ENCODE assay signal across 17 mouse cellular contexts in genomic region chr7:98542267-98542666, GRCm38 (mm10). TPM values are rescaled to one million over a fixed set of nuclear protein-coding genes. Genes with fewer than 3 reads are reported as not detected.
DNase-seq lines count a peak whose midpoint lies in the region; ATAC-seq and TF ChIP-seq lines count a peak whose summit lies in the region.
"Had no signal": no experiment of that assay in that cellular context is flagged by ENCODE, and none has a peak within 500 bp of the region (broad histone marks: within the 10 kb centered on the region; RNA-seq: fewer than 3 reads in every experiment).

No protein-coding gene starts in this region.

- peaks cover 15% of the 10 kb centered on the region for H3K4me1 ChIP-seq in kidney, adult 2 months (ENCODE audit: control insufficient read depth, insufficient read depth, low read length)
- peaks cover 12% of the 10 kb centered on the region for H3K4me1 ChIP-seq in midbrain, embryonic 11.5 days (ENCODE audit: control insufficient read depth, insufficient read depth, low read length)
- peaks cover 23% of the 10 kb centered on the region for H3K4me1 ChIP-seq in midbrain, embryonic 10.5 days
- H3K4me1 ChIP-seq in hindbrain, embryonic 11.5 days (replicated peaks; ENCODE audit: control insufficient read depth, insufficient read depth, low read length), result peaks cover 5% of the 10 kb centered on the region; the same call in 1 of the 2 replicates

- no peak for TF ChIP-seq POLR2A in kidney, adult 2 months (IDR thresholded peaks at IDR 0.05; ENCODE audit: low read depth, low read length)

- 0 out of 2 replicates have a peak, but pooled peaks have one; percentile 4 for ATAC-seq in frontal cortex, adult (ENCODE audit: low TSS enrichment)
- ATAC-seq in midbrain, embryonic 11.5 days (ENCODE audit: low FRiP score), result no peak
- no peak for ATAC-seq in hindbrain, embryonic 11.5 days (ENCODE audit: low FRiP score)
- ATAC-seq: forebrain, embryonic 15.5 days; hindbrain, embryonic 16.5 days; inflammation-experienced regulatory T-cells, adult 6 months had no signal

- no peak overlapping the region for H3K4me2 ChIP-seq in midbrain, embryonic 11.5 days
- no peak overlapping the region for H3K4me2 ChIP-seq in hindbrain, embryonic 11.5 days (replicated peaks; ENCODE audit: low read depth, low read length)
- H3K4me2 ChIP-seq: embryonic facial prominence, embryonic 15.5 days; forebrain, embryonic 15.5 days; heart, embryonic 12.5 days; hindbrain, embryonic 12.5 days had no signal

- DNase-seq in frontal cortex, postnatal 14 days (ENCODE audit: low spot score in 2 of 2), result no peak
- DNase-seq in kidney, adult 2 months, result no peak
- DNase-seq in kidney, adult 18-20 months, result no peak
- peak; percentile 37 for DNase-seq in midbrain, embryonic 11.5 days (ENCODE audit: low spot score, missing footprints)
- no peak for DNase-seq in midbrain, embryonic 10.5 days (ENCODE audit: low spot score)
- DNase-seq in hindbrain, embryonic 11.5 days (ENCODE audit: low spot score), result no peak
- DNase-seq: adrenal gland, postnatal 10 days; cerebellum, adult 18-20 months; cerebellum, postnatal 10 days; embryo, embryonic 11 days had no signal

- no peaks in the 10 kb centered on the region for H3K9me3 ChIP-seq in midbrain, embryonic 11.5 days (ENCODE audit: control insufficient read depth, low read length)
- no peaks in the 10 kb centered on the region for H3K9me3 ChIP-seq in midbrain, embryonic 10.5 days (replicated peaks)
- H3K9me3 ChIP-seq in hindbrain, embryonic 11.5 days (ENCODE audit: control insufficient read depth, low read length), result no peaks in the 10 kb centered on the region
- H3K9me3 ChIP-seq: embryonic facial prominence, embryonic 15.5 days; forebrain, embryonic 15.5 days; heart, embryonic 12.5 days; hindbrain, embryonic 12.5 days had no signal

- H3K9ac ChIP-seq in midbrain, embryonic 11.5 days (ENCODE audit: low read length), result no peak overlapping the region
- H3K9ac ChIP-seq in hindbrain, embryonic 11.5 days (ENCODE audit: low read depth, low read length), result no peak overlapping the region
- H3K9ac ChIP-seq: embryonic facial prominence, embryonic 15.5 days; forebrain, embryonic 15.5 days; heart, embryonic 12.5 days; hindbrain, embryonic 12.5 days had no signal

- no peaks in the 10 kb centered on the region for H3K27me3 ChIP-seq in kidney, adult 2 months (replicated peaks; ENCODE audit: control insufficient read depth, insufficient read depth, low read length)
- no peaks in the 10 kb centered on the region for H3K27me3 ChIP-seq in midbrain, embryonic 11.5 days (ENCODE audit: control insufficient read depth, insufficient read depth, low read length)
- no peaks in the 10 kb centered on the region for H3K27me3 ChIP-seq in midbrain, embryonic 10.5 days (ENCODE audit: low read depth, poor library complexity, severe bottlenecking)
- no peaks in the 10 kb centered on the region for H3K27me3 ChIP-seq in hindbrain, embryonic 11.5 days (ENCODE audit: control insufficient read depth, insufficient read depth, low read length)
- H3K27me3 ChIP-seq: embryonic facial prominence, embryonic 15.5 days; forebrain, embryonic 15.5 days; heart, embryonic 12.5 days; hindbrain, embryonic 12.5 days had no signal

- TF ChIP-seq CTCF in kidney, adult 2 months (conservative IDR thresholded peaks at IDR 0.05; ENCODE audit: insufficient read depth, insufficient read length, low read depth, low read length), result no peak

- no peaks in the 10 kb centered on the region for H3K36me3 ChIP-seq in kidney, adult 2 months (ENCODE audit: control insufficient read depth, insufficient read depth, low read length)
- H3K36me3 ChIP-seq in midbrain, embryonic 11.5 days (ENCODE audit: control insufficient read depth, insufficient read depth, low read length), result no peaks in the 10 kb centered on the region
- no peaks in the 10 kb centered on the region for H3K36me3 ChIP-seq in midbrain, embryonic 10.5 days
- no peaks in the 10 kb centered on the region for H3K36me3 ChIP-seq in hindbrain, embryonic 11.5 days (ENCODE audit: control insufficient read depth, insufficient read depth, low read length)
- H3K36me3 ChIP-seq: embryonic facial prominence, embryonic 15.5 days; forebrain, embryonic 15.5 days; heart, embryonic 12.5 days; hindbrain, embryonic 12.5 days had no signal

- 65% methylated on average over 3 of the region's 3 CpGs for WGBS in kidney, adult 2 months
- WGBS in midbrain, embryonic 11.5 days, result 95% methylated on average over 3 of the region's 3 CpGs
- WGBS in midbrain, embryonic 10.5 days, result 95% methylated on average over 3 of the region's 3 CpGs
- WGBS in hindbrain, embryonic 11.5 days, result 92% methylated on average over 3 of the region's 3 CpGs

- peak overlapping the region; percentile 11; the same call in 1 of the 2 replicates for H3K27ac ChIP-seq in kidney, adult 2 months (ENCODE audit: insufficient read depth, low read depth, low read length)
- H3K27ac ChIP-seq in midbrain, embryonic 11.5 days (ENCODE audit: low read depth, low read length), result no peak overlapping the region
- H3K27ac ChIP-seq in midbrain, embryonic 10.5 days (replicated peaks), result no peak overlapping the region
- H3K27ac ChIP-seq in hindbrain, embryonic 11.5 days (ENCODE audit: low read depth, low read length), result no peak overlapping the region
- H3K27ac ChIP-seq: embryonic facial prominence, embryonic 15.5 days; forebrain, embryonic 15.5 days; hindbrain, embryonic 12.5 days had no signal

- no peak overlapping the region for H3K4me3 ChIP-seq in kidney, adult 2 months (ENCODE audit: insufficient read depth, low read depth, low read length)
- H3K4me3 ChIP-seq in midbrain, embryonic 11.5 days (ENCODE audit: low read depth, low read length), result no peak overlapping the region
- H3K4me3 ChIP-seq in midbrain, embryonic 10.5 days, result no peak overlapping the region
- no peak overlapping the region for H3K4me3 ChIP-seq in hindbrain, embryonic 11.5 days (ENCODE audit: low read depth, low read length)
- H3K4me3 ChIP-seq: embryonic facial prominence, embryonic 15.5 days; forebrain, embryonic 15.5 days; heart, embryonic 12.5 days; hindbrain, embryonic 12.5 days had no signal

RNA-seq across cellular contexts. Expression of gene Lrrc32, which starts 53.2 kb away (rescaled TPM):
- 22.1 and 24.7 TPM in 2 replicates for polyA plus RNA-seq in kidney, adult 2 months (2012; rRNA removed)
- 4.3 TPM in 2 replicates for polyA plus RNA-seq in midbrain, embryonic 11.5 days (2014; fragmentation: Nextera tagmentation; extraction: Ambion mirVana)
- 5.2 and 5.7 TPM in 2 replicates for polyA plus RNA-seq in midbrain, embryonic 10.5 days (2016; fragmentation: Nextera tagmentation; extraction: Ambion mirVana)
- polyA plus RNA-seq in hindbrain, embryonic 11.5 days (2014; fragmentation: Nextera tagmentation; extraction: Ambion mirVana), result 3.1 and 3.3 TPM in 2 replicates
